Mouse (Mus musculus) embryonic fibroblast, embryonic 13.5 days (primary cell): ENCODE measurements around the gene Flvcr1.

Source experiments
- CTCF ChIP-seq: IDR thresholded peaks from 2 replicates; pipeline ENCODE4 v1.5.1; 2011; ENCODE audit warnings: mild to moderate bottlenecking, control low read depth, low read length, moderate library complexity, borderline replicate concordance; ENCODE audit not compliant: insufficient read depth
- POLR2A ChIP-seq: IDR thresholded peaks from 2 replicates; pipeline ENCODE4 v1.6.1; 2011; ENCODE audit warnings: low read depth, mild to moderate bottlenecking, control low read depth, low read length, moderate library complexity

DNA sequence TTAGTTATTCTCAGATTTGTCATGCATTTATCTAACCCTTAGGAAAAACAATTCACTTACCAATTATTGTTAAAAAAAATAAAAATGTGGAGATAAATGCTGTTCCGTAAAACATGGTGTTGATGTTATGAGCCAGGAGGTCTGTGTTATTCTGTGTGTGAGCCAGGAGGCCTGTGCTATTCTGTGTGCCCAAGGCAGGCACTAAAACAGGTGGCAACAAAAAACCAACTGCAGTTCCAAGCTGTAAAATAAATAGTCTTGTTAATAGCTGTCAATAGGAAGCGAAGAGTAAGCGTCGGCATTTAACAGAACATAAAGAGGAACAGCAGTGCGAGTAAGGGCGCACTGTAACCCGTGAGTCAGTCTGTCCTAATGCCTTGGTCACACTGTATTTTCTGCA, 4.9 kb downstream of the Flvcr1 start:
- TF ChIP-seq CTCF (no peak), POLR2A (no peak)
